Mouse (Mus musculus): ENCODE data around the gene Ddx55.

The Ddx55 gene

DNA sequence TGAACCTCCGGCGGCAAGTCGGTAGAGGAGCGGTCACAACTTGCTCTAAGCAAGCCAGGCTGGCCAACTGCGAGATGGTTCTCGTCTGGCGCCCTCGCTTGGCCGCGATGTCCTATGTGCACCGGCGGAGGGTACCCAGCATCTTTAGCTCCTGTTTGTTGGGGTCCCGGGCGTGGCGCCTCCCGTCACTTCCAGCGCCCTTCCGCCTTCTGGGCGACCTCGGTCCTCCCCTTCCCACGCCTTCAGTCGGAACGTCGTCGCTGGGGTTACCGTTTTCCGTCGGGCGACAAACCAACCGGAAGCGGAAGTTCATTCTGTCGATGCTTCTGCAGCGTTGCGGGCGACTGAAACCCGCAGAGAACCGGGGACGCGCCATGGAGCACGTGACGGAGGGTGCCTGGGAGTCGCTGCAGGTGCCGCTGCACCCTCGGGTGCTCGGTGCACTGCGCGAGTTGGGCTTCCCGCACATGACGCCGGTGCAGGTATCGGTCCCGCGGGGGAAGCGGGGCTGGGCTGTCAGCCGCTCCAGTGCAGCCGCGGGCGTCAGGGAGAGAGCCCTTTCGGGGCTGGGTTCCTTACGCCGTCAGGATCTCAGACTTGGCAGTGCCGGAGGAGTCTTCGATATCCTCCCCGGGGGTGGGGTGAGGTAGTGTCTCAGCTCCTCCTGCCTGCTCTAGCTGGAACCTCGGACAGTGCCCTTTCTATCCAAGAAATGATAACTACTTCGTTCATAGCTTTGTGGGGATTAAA lies at the start of gene Ddx55:
Gene Ddx55 (plus strand): TSS at position 307 of the 750 bp plus-strand sequence.
- DNase-seq (ENCODE audit: low read depth, low spot score), result peak; percentile 70

DNA sequence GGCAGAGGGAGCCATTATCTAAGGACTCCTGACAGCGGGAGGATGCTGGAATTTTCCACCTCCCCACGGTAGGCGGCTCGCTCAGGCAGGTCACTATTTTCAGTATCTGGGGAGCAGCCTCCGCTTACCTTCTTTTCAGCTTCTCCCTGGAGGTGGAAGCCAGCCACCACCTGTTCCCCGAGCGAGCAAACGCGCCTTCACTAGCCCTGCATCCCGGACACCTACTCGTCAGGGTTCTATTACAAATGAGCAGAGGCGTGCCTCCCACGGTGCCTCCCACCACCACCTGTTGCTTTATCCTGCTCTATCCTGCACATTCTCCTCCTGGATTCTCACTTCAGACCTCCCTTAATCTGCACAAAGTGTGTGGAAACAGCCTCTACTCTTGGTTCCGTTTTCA lies 48.9 kb upstream of the Ddx55 start:
- DNase-seq (ENCODE audit: low read depth, low spot score), result no peak

DNA sequence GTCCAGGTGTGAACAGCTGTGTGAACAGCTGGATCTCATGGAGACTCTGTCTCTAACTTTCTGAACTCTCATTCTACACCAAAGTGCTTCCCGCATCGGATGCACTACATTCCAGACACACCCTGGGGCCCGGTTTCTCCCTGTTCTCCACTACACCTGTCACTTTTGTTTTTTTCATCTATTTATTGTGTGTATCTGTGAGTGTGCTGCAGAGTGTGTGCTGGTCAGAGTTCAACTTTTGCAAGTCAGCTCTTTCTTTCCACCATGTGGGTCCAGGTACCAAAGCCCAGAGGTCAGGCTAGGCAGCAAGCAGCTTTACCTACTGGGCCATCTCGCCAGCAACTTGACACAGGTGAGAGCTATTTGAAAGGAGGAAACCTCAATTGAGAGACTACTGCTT lies 47.4 kb upstream of the Ddx55 start:
- DNase-seq (ENCODE audit: low read depth, low spot score), result no peak

DNA sequence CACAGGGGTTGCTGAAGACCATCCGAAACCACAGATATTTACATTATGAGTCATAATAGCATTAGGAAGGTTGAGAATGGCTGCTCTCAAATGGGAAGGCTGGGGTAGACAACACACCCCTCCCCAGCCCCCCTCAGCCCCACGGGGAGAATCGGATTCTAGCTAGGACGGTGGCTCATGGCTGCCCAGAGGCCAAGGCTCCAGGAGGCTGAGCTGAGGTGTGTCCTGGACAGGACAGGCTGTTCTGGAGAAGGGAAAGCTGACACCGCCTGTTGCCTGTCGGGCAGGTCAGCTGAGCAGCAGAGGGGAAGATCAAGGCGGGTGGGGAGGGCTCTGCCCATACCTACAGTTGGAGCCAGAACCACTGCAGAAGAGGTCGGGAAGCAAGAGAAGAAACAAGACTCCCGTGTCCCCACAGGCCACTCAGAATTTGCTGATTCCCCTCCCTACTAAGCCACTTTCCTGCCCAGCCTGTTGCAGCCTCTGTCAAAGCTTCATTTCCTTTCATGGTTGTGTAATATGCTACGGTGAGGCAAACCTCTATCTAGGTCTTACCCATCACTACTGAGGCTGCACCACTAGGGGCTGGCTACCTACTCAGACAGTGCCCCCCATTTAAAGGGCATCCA lies 45.8 kb upstream of the Ddx55 start:
- no peak for DNase-seq (ENCODE audit: low read depth, low spot score)

DNA sequence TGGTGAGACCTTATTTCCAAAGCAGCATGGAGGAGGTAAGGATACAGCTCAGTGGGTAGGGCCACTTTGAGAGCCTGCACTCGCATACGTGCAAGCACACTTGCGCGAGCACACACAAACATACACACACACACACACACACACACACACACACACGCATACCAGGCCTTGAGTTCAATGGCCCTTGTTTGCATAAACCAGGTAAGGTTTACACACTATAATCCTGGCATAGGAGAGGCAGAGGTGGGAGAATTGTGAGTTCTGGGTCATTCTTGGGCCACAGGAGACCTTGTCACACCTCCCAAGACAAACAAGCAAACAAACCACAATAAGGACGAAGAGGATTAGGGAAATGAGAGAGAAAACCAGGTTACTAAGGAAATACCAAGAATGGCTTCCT lies 43.5 kb upstream of the Ddx55 start:
- DNase-seq (ENCODE audit: low read depth, low spot score), result no peak

DNA sequence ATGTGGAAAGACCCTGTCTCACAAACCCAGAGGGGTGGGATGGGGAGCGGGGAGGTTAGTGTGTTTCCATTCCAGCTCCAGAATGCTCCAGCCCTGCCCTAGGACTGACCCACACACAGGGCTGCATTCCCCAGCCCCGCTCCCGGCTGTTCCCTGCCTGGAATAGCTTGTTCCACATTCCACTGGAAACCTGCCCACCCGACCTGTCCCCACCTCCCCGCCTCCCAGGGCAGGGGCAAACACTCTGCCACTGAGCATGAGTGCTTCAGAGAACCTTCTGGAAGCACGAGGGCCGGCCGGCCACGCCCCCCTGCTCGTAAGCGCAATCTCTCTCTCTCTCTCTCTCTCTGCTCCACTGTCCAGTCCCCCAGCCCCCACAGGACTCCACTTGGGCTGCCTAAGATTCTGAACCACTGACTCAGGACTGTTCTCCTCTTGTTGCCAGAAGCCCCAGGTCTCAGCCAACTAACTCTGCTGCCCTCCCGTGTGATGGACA lies 42.9 kb upstream of the Ddx55 start:
- DNase-seq (ENCODE audit: low read depth, low spot score), result no peak

DNA sequence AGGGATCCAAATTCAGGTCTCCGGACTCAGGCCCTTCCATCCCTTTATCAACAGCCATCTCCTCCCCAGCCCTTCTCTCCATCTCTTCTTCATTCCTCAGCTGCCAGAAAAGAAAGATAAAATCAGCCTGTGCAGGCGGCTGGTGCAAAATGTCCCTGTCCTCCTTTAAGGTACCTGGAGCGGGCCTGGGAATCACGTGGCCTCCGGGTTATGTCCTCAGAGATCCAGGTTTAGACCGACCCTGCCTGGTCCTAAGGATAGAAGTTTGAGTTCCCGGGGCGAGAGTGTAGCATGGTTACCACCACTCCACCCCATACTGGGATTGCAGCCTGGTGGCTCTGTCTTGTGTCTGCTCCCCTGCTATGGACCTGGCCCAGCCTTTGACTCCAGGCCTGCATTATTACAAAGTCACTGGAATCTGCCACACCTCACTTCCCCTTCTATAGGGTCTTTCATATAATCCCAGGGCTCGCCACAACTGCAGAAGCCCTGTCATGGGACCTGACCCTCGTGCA lies 42.1 kb upstream of the Ddx55 start:
- DNase-seq (ENCODE audit: low read depth, low spot score), result no peak

DNA sequence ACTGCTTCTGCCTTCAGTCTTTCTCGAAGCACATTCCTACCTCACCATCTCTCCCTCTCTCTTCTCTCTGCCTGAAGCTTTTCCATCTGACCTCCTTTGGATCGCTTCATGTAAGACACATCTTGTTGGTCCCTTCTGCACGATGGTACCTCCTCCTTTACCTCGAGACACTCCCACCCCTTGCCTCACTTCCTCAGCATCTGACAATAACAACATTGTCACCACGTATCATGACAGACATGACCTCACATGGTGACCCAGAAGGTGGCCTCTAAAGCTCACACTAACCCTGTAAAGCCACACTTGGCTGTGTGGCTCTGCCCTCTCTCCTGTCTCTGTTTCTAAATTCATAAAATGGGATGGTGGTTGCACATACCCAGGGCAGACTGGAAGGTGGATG lies 36.9 kb upstream of the Ddx55 start:
- no peak for DNase-seq (ENCODE audit: low read depth, low spot score)

DNA sequence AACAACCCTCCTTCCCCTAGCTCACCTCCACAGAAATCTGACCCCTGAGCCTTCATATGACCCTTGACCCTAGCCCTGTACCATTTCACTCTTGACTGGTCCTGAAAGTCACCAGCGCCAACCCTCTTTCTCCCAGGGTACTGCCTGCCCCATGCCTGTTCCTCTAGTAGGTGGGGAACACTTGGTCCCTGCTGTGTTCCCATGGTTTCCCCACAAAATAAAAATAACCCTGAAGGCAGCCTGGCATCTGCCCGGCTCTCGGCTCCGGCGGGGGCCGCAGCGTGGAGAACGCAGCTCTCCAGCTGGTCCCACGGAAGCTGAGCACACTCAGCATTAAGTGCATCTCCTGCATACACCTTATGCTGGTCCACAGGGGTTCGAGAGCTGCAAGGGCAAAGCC lies 34.0 kb upstream of the Ddx55 start:
- no peak for DNase-seq (ENCODE audit: low read depth, low spot score)

DNA sequence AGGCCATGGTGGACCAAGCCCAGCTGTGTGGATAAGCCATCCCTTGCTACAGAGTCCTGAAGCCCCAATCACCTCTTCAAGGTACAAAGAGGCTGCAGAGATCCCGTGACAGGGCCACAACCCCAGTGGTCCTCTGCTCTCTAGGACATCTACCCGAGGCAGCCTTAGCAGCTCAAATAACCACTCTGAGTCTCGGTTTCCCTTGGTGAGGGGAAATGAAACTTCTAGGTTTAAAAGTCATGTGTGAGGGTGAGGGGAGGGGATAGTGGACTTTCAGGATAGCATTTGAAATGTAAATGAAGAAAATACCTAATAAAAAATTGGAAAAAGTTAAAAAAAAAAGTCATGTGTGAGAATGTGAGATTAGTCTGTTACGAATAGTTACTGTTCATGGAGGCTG lies 31.1 kb upstream of the Ddx55 start:
- no peak for DNase-seq (ENCODE audit: low read depth, low spot score)

DNA sequence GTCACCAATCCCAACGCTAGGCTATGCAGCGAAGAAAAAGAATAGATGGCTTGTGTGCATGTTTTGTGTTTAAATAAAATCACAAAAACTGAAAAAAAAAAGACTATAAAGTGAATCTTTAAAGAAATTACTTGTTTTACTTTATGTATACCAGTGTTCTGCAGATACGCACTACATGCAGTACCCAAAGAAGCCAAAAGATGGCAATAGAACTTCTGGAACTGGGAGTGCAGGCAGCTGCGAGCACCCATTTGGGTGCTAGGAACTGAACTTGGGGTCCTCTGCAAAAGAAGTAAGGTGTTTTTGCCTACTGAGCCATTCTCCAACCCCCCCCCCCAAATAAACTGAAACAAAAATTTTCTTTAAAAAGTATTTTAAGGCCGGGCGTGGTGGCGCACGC lies 29.6 kb upstream of the Ddx55 start:
- DNase-seq (ENCODE audit: low read depth, low spot score), result no peak

DNA sequence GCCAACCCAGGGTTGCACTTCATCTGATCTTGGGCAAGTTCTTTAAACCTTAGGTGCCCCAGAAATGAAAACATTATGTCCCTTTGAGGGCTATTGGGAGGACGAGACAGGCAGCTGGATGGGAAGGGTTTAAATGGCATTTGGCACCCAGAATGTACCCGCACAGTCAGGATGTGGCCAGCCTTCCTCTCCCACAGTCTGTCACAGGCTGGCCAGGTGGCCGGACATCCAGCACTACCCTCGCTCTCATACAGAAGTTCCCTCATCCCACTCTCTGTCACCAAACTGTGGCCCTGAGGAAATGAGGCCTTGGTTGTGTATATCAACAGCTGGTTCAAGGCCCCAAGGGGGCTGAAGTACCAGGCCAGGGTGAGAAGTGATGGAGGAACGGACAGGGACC lies 27.7 kb upstream of the Ddx55 start:
- no peak for DNase-seq (ENCODE audit: low read depth, low spot score)

DNA sequence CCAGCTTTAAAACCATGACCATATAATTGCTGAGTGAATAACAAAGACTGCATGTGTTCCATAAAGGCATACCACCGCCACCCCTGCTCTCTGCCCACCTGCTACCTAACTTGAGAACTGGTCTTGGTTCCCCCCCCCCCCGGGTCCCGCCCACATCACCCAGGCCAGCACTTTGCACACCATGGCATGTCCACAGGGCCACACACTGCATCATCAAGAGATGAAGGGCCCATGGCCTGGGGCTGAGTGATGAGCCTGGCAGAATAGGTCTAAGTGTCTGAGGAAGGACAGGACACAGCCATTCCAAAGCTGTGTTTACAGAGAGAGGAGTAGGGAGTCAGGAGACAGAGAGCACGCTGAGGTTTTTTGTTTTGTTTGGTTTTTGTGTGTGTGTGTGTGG lies 24.3 kb upstream of the Ddx55 start:
- no peak for DNase-seq (ENCODE audit: low read depth, low spot score)

DNA sequence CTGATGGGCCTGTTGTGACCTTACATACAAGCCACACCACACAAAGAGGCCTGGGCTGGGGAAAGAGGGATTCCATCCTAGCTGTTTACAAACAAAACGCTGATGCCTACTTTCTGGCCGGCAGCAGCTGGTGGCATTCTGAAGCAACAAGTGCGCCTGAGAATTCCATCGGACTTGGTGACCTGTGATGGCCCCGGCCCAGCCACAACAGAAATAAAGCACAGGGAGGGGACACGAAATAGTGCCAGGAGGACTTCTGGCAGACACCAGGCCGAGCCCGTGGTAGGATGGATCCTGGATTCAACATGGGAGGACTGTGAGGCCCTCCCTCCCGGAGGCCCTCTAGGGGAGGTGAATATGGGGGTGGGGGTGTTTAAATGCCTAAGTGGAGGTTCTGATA lies 23.9 kb upstream of the Ddx55 start:
- no peak for DNase-seq (ENCODE audit: low read depth, low spot score)

DNA sequence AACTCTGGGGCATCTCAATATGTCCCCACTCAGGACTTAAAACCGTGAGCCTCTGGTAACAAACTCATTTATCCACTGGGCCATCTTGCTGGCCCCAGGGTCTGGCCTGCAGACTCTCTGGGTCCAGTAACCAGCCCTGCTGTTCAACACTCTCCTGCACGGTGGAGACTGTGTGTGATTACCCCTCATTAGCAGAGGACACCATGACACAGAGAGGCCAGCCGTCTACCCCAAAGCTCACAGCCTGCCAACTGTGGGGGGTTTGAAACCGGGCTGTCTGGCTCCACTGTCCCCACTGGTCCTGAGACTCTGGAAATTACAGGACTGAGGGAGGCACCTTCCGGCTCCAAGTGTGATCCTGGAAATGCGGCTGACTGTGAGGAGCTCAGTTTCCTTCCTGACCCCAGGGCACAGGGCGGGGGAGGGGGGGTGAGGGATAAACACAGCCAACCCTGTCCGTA lies 23.4 kb upstream of the Ddx55 start:
- no peak for DNase-seq (ENCODE audit: low read depth, low spot score)

DNA sequence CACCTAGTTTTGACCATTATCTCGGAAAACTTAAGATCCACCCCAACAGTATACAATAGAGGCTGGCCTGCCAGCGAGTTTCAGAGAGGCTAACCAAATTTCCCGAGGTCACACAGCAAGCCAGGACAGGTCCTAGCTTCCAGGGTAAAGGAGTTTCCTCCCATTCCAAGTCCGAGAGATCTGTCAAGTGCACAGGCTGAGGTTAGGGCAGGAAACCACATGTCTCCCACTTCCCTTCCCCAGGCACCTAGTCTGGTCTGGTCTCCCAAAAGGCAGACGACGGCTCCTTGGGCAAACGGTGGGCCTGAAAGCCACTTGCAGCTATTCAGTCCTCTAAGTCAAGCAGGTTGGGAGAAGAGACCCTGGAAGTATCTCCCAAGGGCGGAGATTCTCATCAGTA lies 23.0 kb upstream of the Ddx55 start:
- DNase-seq (ENCODE audit: low read depth, low spot score), result no peak

DNA sequence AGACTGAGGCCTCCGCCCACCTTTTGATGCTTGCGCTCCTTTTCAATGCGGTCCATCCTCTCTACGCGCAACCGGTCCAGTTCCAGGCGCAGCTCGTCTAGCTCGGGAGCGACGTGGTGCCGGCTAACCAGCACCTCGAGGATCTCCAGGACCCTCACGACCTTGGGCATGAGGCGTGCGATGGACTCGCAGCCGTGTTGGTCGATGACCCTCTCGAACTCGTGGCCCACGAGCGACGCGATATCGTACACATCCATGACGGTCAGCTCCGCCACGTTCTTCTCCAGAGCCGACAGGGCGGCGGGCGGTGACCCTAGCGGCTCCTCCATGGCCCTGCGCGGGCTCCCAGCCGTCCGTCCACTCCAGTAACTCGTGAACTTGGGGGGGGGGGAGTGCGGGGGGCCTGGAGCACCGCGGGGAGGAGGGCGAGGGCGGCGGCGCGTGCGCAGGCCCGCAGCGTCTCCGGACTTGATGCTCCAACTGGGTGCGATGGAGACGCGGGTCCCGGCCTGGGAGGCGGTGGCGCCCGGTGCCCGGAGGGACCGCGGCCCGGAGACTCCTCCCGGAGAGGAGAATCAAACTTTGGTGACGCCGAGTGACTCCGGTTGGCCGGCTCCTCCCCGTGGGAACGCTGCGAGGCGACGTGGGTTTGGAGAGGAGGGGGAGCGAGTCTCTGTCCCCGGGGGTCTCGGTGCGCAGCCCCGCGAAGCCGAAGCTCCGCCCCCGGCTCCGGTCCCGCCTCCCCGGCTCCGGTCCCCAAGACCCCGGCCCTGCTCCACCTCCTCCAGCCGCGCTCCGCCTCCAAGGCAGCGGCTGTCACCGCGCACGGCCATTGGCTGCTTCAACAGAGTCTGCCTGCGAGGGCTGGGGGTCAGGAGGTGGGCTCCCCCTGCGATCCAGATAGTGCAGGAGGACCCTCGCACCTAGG lies 21.7 kb upstream of the Ddx55 start, which contains the start of gene Rilpl1:
Gene Rilpl1 (minus strand): TSS at position 737 of the 928 bp plus-strand sequence.
- peak; percentile 59 for DNase-seq (ENCODE audit: low read depth, low spot score)

DNA sequence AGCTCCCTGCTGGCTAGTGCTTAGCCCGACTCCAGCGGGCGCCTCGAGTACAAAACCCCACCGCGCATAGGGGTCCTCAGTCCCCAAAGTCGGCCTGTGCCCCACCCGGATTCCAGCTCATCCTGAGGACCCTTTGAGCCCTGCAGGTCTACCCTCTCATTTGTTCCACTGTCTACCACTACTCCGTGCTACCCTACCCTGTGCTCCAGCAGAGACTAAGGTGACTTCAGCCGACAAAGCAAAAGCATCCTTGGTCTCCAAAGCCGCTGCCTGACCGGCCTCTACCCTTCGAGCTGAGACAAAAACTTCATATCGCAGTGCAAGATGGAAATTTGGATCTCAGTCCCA lies 21.1 kb upstream of the Ddx55 start:
- DNase-seq (ENCODE audit: low read depth, low spot score), result no peak

DNA sequence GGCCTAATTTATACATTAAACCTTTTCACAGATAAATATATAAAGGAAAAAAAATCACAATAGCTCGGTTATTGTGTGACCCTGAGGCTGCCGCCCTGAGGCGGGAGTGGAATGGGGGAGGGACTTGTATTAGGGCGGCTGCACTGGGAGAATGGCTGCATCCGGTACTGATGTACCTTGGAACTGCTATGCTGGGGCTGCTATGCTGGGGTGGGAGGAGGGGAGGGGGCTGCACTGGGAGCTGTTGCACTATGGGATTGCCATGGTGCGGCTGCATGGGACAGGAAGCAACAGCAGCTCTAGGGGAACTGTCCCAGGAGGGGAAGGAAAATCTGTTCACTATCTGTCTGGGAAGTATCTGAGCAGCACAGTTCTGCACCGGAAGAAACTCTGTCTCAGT lies 20.2 kb upstream of the Ddx55 start:
- no peak for DNase-seq (ENCODE audit: low read depth, low spot score)

DNA sequence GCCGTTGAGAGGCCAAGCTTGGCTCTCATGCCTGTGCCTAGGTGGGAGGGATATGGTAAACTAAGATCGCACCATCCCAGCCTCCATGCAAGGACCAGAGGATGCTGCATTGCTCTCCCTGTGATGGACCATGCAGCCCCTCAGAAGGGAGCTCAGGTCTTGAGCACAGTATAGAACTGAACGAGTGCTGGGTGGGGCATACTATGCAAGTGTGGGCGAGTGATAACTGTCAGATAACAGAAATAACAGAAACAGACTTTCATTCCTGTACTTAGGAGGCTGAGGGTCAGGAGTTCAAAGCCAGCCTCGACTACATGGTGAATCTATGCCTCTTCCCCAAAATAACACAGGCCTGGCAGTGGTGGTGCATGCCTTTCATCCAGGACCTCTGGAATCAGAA lies 17.6 kb upstream of the Ddx55 start:
- no peak for DNase-seq (ENCODE audit: low read depth, low spot score)

DNA sequence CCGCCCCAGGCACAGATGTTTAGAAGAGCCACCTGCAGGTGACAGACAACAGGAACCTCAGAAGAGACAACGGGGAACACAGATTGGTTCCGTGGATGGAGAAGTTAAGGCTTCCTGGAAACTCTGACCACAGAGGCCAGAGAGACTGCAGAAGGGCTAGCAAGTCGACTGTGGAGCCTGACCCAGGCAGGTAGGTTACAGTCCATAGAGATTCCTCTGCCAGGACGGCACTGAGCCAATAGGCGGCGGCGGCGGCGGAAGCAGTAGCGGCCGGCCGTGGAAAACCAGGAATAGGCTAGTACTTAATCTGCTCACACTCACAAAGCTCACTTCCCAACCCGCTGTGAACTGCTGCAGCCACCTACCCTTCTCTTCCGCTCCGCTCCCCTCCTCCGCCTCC lies 15.9 kb upstream of the Ddx55 start:
- DNase-seq (ENCODE audit: low read depth, low spot score), result no peak
